Mouse (Mus musculus) forebrain, embryonic 11.5 days (tissue): ENCODE data around the gene Clk2. TPM values are rescaled to one million over a fixed set of nuclear protein-coding genes. Genes with fewer than 3 reads are reported as not detected.
"Not testable (repeated sequence)": the region's sequence is repeated elsewhere in the genome, so short reads cannot be mapped to it uniquely, and the experiment has no call there.

ENCODE experiments used
- ATAC-seq: fragments of 200-750 bp; cut with Nextera tagmentation; replicated peaks from 2 replicates; pipeline ENCODE4 v1.8.0; 2017; ENCODE audit warnings: moderate TSS enrichment; ENCODE audit not compliant: low FRiP score
- DNase-seq: peaks from one replicate; pipeline ENCODE4 v3.0.0-alpha.2; 2017; ENCODE audit warnings: low spot score
- H3K27ac ChIP-seq: fragments of 300-500 bp; sonication (generic); 2 replicates; pipeline ENCODE4 v1.5.1; 2014; ENCODE audit warnings: low read depth, low read length
- H3K27me3 ChIP-seq: fragments of 300-500 bp; sonication (generic); 2 replicates; pipeline ENCODE4 v1.6.1; 2014; ENCODE audit warnings: mild to moderate bottlenecking, low read length, mixed read lengths; ENCODE audit not compliant: control insufficient read depth, insufficient read depth
- H3K36me3 ChIP-seq: fragments of 300-500 bp; sonication (generic); 2 replicates; pipeline ENCODE4 v1.6.1; 2014; ENCODE audit warnings: mild to moderate bottlenecking, low read length, moderate library complexity, mixed read lengths; ENCODE audit not compliant: control insufficient read depth, insufficient read depth
- H3K4me1 ChIP-seq: fragments of 300-500 bp; sonication (generic); replicated peaks from 2 replicates; pipeline ENCODE4 v1.6.1; 2014; ENCODE audit warnings: low read length, mixed read lengths; ENCODE audit not compliant: control insufficient read depth, insufficient read depth
- H3K4me2 ChIP-seq: fragments of 300-500 bp; sonication (generic); 2 replicates; pipeline ENCODE4 v1.6.1; 2014; ENCODE audit warnings: low read depth, mild to moderate bottlenecking, low read length, moderate library complexity, mixed read lengths; ENCODE audit not compliant: severe bottlenecking
- H3K4me3 ChIP-seq: fragments of 300-500 bp; sonication (generic); 2 replicates; pipeline ENCODE4 v1.5.1; 2014; ENCODE audit warnings: low read depth, low read length
- H3K9ac ChIP-seq: fragments of 300-500 bp; sonication (generic); 2 replicates; pipeline ENCODE4 v1.6.1; 2014; ENCODE audit warnings: low read length
- H3K9me3 ChIP-seq: fragments of 300-500 bp; sonication (generic); 2 replicates; pipeline ENCODE4 v1.6.1; 2016; ENCODE audit warnings: low read length, mixed read lengths; ENCODE audit not compliant: control insufficient read depth
- WGBS: fragments of 180-500 bp; shearing (Covaris S2); extraction: QIAGEN DNeasy Blood & Tissue Kit; methylation state at CpG from one replicate; pipeline ENCODE4 v1.1.7; 2014; 5-methylcytosine and 5-hydroxymethylcytosine counted together
- polyA plus RNA-seq: library from polyadenylated mRNA; unstranded; fragments of >200 nt; fragmentation: Nextera tagmentation; extraction: Ambion mirVana; gene quantifications from 2 replicates; pipeline ENCODE4 v1.2.1, GENCODE M21; 2014

The Clk2 gene
- polyA plus RNA-seq, 1 experiment from 2014 or later: 34.7 TPM

GRCm38 (mm10) chr3:89215853-89216252 lies 51.3 kb downstream of the Clk2 start:
- Histone ChIP-seq H3K9ac (peak overlapping the region; percentile 80), H3K27ac (peak overlapping the region; percentile 99), H3K27me3 (no peaks in the 10 kb centered on the region), H3K36me3 (no peaks in the 10 kb centered on the region), H3K9me3 (no peaks in the 10 kb centered on the region), H3K4me1 (peaks cover 24% of the 10 kb centered on the region), H3K4me3 (peak overlapping the region; percentile 81), H3K4me2 (peak overlapping the region; percentile 87)
- DNase-seq (peak; percentile 92), ATAC-seq (peak; percentile 28)
- 0% methylated on average over 6 of the region's 6 CpGs for WGBS

GRCm38 (mm10) chr3:89216407-89216806 lies 51.8 kb downstream of the Clk2 start:
- ATAC-seq, H3K27me3 ChIP-seq, H3K36me3 ChIP-seq, H3K4me3 ChIP-seq, DNase-seq, H3K9me3 ChIP-seq: not testable (repeated sequence)
- Histone ChIP-seq H3K27ac (peak overlapping the region; percentile 34; the same call in 1 of the 2 replicates), H3K4me1 (peaks cover 27% of the 10 kb centered on the region), H3K4me2 (peak overlapping the region; percentile 87; the same call in 1 of the 2 replicates), H3K9ac (0 out of 2 replicates have a peak overlapping the region, but pooled peaks have one; percentile 80)
- 75% methylated on average over 7 of the region's 7 CpGs for WGBS

GRCm38 (mm10) chr3:89218271-89218670 lies 53.7 kb downstream of the Clk2 start:
- DNase-seq: no peak
- ATAC-seq: no peak
- no peaks in the 10 kb centered on the region for H3K27me3 ChIP-seq
- H3K9me3 ChIP-seq: no peaks in the 10 kb centered on the region
- H3K27ac ChIP-seq: 0 out of 2 replicates have a peak overlapping the region, but pooled peaks have one; percentile 41
- peaks cover 21% of the 10 kb centered on the region for H3K4me1 ChIP-seq
- H3K36me3 ChIP-seq: peaks cover 3% of the 10 kb centered on the region; the same call in 1 of the 2 replicates
- WGBS: 74% methylated on average over 1 of the region's 1 CpGs
- H3K4me2 ChIP-seq: no peak overlapping the region
- H3K4me3 ChIP-seq: no peak overlapping the region
- no peak overlapping the region for H3K9ac ChIP-seq

DNA sequence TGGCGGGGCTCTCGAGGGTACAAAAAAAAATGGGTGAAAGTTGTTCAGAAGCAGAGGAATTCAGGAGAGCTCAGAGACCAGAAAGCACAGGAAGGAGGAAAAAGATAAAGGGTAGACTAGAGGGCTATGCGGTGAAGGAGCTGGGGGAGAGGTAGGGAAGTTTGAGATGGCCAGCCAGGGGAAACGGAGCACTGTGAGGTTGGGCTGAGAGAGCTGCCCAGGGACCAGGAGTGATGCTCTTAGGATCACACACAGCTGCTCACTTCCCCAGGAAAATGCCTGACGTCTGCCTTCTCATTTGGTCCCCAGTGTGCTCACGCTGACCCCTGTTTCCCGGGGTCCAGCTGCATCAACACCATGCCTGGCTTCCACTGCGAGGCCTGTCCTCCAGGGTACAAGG lies 55.0 kb downstream of the Clk2 start:
- no peak for DNase-seq
- H3K27me3 ChIP-seq: no peaks in the 10 kb centered on the region
- H3K4me1 ChIP-seq: peaks cover 33% of the 10 kb centered on the region
- H3K9me3 ChIP-seq: no peaks in the 10 kb centered on the region
- peak overlapping the region; percentile 37; the same call in 1 of the 2 replicates for H3K27ac ChIP-seq
- no peak overlapping the region for H3K4me2 ChIP-seq
- H3K9ac ChIP-seq: peak overlapping the region; percentile 21
- WGBS: 46% methylated on average over 8 of the region's 8 CpGs
- peaks cover 3% of the 10 kb centered on the region; the same call in 1 of the 2 replicates for H3K36me3 ChIP-seq
- ATAC-seq: no peak
- no peak overlapping the region for H3K4me3 ChIP-seq

- Histone ChIP-seq H3K27me3 (no peaks in the 10 kb centered on the region), H3K9me3 (no peaks in the 10 kb centered on the region), H3K27ac (no peak overlapping the region), H3K4me1 (peaks cover 29% of the 10 kb centered on the region), H3K4me2 (no peak overlapping the region), H3K4me3 (no peak overlapping the region), H3K36me3 (peaks cover 3% of the 10 kb centered on the region; the same call in 1 of the 2 replicates), H3K9ac (peak overlapping the region; percentile 35)
- DNase-seq (no peak), ATAC-seq (no peak)
- 71% methylated on average over 5 of the region's 5 CpGs for WGBS
These were observed 56.6 kb downstream of the Clk2 start for GRCm38 (mm10) chr3:89221167-89221566.

DNA sequence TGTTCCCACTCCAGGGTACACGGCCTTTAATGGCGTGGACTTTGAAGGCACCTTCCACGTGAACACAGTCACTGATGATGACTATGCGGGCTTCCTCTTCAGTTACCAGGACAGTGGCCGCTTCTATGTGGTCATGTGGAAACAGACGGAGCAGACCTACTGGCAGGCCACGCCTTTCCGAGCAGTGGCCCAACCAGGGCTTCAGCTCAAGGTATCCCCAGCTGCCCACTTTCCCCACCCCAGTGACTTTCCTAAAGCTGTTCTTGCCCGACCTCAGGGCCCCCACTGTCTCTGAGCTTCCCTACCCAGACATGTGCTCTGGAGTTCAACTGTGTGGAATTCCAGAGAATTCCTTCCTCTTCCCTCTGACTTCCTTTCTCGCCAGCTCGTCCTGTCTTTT lies 60.2 kb downstream of the Clk2 start:
- WGBS: 43% methylated on average over 11 of the region's 11 CpGs
- DNase-seq: no peak
- Histone ChIP-seq H3K9me3 (no peaks in the 10 kb centered on the region), H3K4me1 (peaks cover 29% of the 10 kb centered on the region), H3K4me2 (peak overlapping the region; percentile 95), H3K27me3 (no peaks in the 10 kb centered on the region), H3K9ac (peak overlapping the region; percentile 74), H3K27ac (peak overlapping the region; percentile 98), H3K36me3 (peaks cover 3% of the 10 kb centered on the region; the same call in 1 of the 2 replicates), H3K4me3 (peak overlapping the region; percentile 97)
- ATAC-seq: no peak

DNA sequence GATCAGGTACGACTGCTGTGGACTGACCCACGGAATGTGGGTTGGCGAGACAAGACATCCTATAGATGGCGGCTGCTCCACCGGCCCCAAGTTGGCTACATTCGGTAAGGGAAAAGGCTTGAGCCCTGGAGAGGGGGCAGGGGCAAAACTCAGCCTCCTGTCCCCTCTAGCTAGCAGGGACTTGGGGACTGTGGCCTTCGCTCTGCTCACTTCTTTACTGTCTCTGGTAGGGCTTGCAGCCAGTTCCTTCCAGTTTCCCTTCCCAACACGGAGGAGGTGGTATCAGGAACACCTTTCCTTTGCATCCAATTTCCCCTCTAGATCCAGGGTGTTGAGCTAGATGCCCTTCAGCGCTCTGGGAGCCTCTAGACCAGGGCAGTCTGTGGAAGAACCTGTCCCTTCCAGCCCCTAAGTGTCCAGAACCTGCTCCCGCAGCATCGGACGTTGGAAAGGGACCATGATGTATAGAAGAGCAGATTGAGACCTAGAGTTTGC lies 60.8 kb downstream of the Clk2 start:
- peak overlapping the region; percentile 74 for H3K9ac ChIP-seq
- H3K4me3 ChIP-seq: peak overlapping the region; percentile 97
- H3K36me3 ChIP-seq: peaks cover 3% of the 10 kb centered on the region; the same call in 1 of the 2 replicates
- WGBS: 21% methylated on average over 12 of the region's 12 CpGs
- DNase-seq: no peak
- no peaks in the 10 kb centered on the region for H3K27me3 ChIP-seq
- H3K4me2 ChIP-seq: peak overlapping the region; percentile 95
- ATAC-seq: no peak
- H3K27ac ChIP-seq: peak overlapping the region; percentile 98
- H3K4me1 ChIP-seq: peaks cover 29% of the 10 kb centered on the region
- no peaks in the 10 kb centered on the region for H3K9me3 ChIP-seq

DNA sequence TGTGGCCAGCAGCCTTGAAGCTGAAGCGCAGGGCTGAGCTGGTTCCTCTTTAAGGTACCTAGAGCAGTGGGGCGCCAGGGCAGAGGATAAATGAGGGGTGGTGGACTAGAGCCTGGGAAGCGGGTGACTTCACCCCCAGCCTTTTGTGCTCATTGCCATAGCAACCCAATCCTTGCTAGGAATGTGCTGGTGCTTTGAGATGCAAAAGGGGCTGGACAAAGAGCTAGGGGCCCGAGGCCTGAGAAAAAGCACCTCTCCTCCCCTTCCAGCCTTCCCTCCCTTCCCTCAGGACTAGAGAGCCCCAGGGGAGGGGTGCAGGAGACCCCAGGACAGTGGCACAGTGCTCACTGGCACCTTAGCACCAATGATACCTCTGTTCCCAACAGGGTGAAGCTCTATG lies 61.3 kb downstream of the Clk2 start:
- peaks cover 3% of the 10 kb centered on the region; the same call in 1 of the 2 replicates for H3K36me3 ChIP-seq
- peak overlapping the region; percentile 74 for H3K9ac ChIP-seq
- ATAC-seq (peak; percentile 82), DNase-seq (peak; percentile 90)
- H3K4me2 ChIP-seq: peak overlapping the region; percentile 95
- H3K9me3 ChIP-seq: no peaks in the 10 kb centered on the region
- peak overlapping the region; percentile 98 for H3K27ac ChIP-seq
- H3K27me3 ChIP-seq: no peaks in the 10 kb centered on the region
- peaks cover 28% of the 10 kb centered on the region for H3K4me1 ChIP-seq
- H3K4me3 ChIP-seq: peak overlapping the region; percentile 97
- WGBS: 6% methylated on average over 4 of the region's 4 CpGs

- 4% methylated on average over 11 of the region's 11 CpGs for WGBS
- Histone ChIP-seq H3K36me3 (peaks cover 3% of the 10 kb centered on the region; the same call in 1 of the 2 replicates), H3K9ac (peak overlapping the region; percentile 74), H3K4me3 (peak overlapping the region; percentile 97), H3K27me3 (no peaks in the 10 kb centered on the region), H3K27ac (peak overlapping the region; percentile 98), H3K4me1 (peaks cover 25% of the 10 kb centered on the region), H3K4me2 (peak overlapping the region; percentile 95), H3K9me3 (no peaks in the 10 kb centered on the region)
- DNase-seq: no peak
- peak; percentile 0; the same call in 1 of the 2 replicates for ATAC-seq
These were observed 61.8 kb downstream of the Clk2 start for GRCm38 (mm10) chr3:89226361-89226760.
